Mouse (Mus musculus) erythroid progenitor cell, adult 5-6 weeks (primary cell): ENCODE measurements around the gene Auts2. TPM values are rescaled to one million over a fixed set of nuclear protein-coding genes. Genes with fewer than 3 reads are reported as not detected.

Experiments used
- ATAC-seq: replicated peaks from 2 replicates; pipeline ENCODE4 v1.8.0; 2016; ENCODE audit warnings: moderate number of reproducible peaks, mild to moderate bottlenecking, moderate TSS enrichment, inconsistent platforms; ENCODE audit not compliant: poor library complexity, low FRiP score, severe bottlenecking
- total RNA-seq, 2 experiments: library from RNA; stranded (forward) in 1 of 2; stranded (reverse) in 1 of 2; fragments of 150-400 nt in 1 of 2; fragments of 186-747, 209-891 nt in 1 of 2; gene quantifications; 2 replicates each; pipeline versions ENCODE4 v1.2.3 to v1.2.4; 2015 to 2017; ENCODE audit warnings: low replicate concordance in 2 of 2

The Auts2 gene
- total RNA-seq, 2 experiments from 2014 or later, result not detected

- ATAC-seq, result no peak
Observed at GRCm38 (mm10) chr5:131679523-131679922, 863.6 kb downstream of the Auts2 start.

DNA sequence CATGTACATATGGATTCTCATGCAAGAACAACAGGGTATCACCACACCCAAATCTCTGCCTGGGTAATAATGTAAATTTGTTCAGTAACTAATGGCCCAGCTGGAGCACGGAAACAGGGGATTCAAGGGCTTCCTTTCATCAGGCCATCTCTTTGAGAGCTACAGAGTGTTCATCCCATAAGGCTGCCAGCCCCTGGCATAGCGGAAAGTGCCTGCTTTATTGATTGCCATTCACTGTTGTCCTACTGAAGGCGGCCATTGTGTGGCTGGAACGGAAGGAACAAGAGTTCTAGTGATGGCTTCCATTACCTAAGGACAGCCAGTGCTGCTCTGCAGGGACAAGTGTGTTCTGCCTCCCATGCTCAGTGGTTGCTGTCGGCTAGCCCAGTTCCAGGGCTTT lies 865.6 kb downstream of the Auts2 start:
- no peak for ATAC-seq

- no peak for ATAC-seq
Observed at GRCm38 (mm10) chr5:131673696-131674095, 869.4 kb downstream of the Auts2 start.

- ATAC-seq, result no peak
Observed at GRCm38 (mm10) chr5:131665068-131665467, 878.1 kb downstream of the Auts2 start.

DNA sequence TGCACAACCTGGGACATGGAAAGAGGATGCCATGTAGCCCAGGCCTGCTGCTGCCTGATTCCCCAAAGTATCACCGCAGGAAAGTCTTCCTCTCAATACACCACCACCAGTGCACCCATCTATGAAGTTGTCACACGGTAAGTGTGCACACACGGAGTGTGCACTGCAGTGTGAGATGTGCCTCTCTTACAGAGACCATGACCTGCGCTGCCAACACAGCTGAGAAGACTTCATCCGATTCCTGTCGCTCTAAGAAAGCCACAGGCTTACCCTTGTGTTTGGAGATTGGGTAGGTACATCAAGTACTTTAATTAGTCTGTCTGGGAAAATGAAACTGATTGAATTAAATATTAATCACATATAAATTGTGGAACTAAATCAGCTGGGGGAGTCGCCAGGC lies 878.5 kb downstream of the Auts2 start:
- ATAC-seq, result no peak

DNA sequence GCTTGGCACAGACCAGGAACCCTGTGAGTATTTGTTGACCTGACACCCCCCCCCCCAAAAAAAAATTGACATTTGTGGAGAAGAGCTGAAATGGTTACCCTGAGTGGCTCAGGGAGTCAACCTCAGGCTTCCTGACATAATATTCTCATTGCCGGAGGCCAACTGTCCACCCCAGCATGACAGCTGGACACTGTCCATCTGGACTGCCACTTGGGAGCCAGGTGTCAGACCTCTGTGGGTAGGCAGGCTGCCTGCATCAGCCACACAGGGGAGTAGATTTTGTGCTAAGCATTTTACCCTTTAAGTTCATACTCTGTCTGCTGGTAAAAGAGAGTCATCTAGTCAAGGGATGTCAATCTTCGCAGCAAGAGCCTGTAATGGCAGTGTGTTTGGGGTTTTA lies 880.5 kb downstream of the Auts2 start:
- ATAC-seq, result no peak

- ATAC-seq, result no peak
Observed at GRCm38 (mm10) chr5:131658822-131659515, 884.2 kb downstream of the Auts2 start.

- ATAC-seq, result no peak
Observed at GRCm38 (mm10) chr5:131654206-131654605, 888.9 kb downstream of the Auts2 start.

DNA sequence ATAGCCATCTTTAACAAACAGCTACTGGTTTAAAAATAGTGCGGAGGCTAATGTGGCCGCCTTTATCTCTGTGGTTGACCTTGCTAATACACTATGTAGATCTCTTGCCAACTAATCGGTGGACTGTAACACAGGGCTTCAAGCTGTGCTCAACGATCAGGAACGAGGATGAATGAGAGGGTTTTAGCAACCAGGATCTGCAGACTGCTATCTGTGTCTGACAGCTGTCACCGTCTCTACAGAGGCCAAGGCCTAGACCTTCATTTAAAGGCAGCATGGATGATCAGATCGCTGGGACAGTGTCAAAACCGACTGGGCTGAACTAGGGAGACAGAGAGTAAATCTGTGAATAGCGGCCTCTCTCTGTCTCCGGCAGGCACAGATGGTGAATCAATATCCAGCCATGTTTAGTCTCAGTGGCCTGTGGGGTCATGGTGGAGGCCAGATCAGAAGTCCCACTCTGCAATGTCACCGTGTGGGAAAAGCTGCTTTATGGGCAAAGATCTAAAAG lies 892.7 kb downstream of the Auts2 start:
- ATAC-seq, result no peak

DNA sequence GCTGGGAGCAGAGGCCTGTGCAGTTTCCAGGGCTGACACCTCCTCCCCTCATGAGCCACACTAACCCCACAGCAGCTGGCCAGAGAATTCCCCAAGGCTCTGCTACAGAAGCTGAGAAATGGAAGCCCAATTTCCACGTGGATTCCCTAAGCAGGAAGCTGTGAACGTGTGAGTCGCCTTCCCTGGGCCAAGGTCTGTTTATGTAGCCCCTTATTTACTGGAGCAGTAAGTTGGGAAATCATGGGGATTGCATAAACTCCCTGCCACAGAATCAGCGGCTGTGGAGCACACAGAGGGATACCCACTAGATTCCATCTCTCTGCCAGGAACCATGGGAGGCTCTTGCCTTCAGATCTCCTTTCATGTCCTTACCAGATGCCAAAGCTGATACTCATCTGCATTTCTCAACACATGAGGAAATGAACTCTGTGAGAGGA lies 895.4 kb downstream of the Auts2 start:
- no peak for ATAC-seq

DNA sequence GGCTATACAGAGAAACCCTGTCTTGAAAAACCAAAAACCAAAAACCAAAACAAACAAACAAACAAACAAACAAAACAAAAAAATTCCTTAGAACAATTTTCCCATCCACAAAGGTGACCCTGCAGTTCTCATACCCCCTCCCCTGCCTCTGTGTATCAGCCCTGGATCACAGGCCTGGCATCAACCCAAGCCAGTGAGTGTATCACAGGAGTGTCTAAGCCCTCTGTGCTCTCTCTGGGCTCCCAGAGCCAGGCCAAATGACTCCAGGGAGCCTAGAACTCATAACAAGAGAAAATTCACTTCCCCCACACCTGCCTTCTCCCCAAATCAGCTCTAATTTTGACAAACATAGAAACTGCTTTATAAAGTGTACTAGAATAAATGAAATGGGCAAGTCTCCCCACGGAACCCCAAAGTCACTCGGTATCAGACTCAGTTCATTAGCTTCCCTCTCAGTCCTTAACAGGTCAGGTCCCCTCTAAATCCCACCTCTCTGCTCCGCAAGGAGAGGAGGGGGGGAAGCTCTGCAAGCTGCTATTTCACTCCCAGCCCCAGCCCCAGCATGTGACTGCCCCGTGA lies 896.0 kb downstream of the Auts2 start:
- no peak for ATAC-seq

DNA sequence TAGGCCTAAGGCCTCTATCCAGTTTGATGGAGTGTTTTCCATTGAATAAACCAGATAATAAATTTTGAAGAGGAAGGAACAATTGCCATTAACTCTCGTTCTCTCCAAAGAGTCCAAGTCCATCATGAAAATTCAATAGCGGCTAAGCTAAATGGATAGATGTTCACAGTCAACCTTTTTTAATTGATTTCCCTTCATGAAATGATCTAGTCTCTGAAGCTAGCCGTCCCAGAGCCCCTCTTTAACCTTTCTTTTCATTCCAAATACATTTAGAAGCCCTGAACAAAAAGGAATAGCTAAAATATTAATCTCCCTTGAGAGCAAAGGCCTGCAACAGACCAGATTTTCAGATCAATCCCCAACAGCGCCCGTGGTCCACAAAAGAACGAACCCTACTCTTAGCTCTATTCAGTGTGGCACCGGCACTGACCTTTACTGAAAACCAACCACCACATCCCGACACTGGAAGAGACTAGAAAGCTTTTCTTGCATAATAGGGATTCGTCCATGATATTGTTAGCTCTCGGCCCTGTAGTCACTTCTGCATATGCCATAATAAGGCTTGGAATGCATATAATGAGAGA lies 896.9 kb downstream of the Auts2 start:
- ATAC-seq, result no peak

DNA sequence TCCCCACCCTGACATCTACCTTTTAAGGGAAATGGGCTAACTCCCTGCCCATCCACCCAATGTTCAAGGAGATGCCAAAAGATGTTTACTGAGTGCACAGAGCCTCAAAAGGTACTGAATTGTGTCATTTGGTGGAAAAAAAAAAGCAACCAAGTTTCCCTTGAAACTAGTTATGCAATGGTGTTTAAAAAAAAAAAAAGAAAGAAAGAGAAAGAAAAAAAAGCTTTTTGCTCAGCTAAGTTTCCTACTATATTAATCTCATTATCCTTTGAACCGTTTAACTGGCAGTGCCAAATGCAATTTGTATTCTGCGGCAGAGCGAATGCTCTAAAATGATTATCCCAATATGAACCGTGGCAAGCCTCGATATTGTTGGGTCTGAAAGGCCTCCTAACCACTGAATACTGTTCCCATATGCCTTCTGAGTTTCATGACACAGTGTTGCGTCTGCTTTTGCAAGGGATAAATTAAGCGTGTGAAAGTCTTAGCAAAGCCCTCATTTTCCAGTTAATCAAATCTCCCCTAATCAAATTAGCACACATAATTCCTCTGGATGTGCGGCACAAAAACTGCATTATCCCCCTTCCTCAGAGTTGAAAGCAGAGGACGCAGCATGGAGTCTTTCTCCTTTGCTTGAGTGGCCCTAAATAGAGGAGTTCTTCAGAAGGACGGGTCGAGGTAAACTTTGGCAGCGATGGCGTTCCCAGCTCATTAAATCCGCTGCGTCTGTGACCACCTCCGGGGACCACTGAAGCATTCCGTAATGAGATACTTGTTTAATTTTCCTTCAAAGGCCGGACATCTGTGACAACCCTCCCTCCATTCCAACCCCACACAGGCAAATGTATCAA lies 897.6 kb downstream of the Auts2 start:
- no peak for ATAC-seq

- ATAC-seq, result no peak
Observed at GRCm38 (mm10) chr5:131644331-131644730, 898.8 kb downstream of the Auts2 start.

DNA sequence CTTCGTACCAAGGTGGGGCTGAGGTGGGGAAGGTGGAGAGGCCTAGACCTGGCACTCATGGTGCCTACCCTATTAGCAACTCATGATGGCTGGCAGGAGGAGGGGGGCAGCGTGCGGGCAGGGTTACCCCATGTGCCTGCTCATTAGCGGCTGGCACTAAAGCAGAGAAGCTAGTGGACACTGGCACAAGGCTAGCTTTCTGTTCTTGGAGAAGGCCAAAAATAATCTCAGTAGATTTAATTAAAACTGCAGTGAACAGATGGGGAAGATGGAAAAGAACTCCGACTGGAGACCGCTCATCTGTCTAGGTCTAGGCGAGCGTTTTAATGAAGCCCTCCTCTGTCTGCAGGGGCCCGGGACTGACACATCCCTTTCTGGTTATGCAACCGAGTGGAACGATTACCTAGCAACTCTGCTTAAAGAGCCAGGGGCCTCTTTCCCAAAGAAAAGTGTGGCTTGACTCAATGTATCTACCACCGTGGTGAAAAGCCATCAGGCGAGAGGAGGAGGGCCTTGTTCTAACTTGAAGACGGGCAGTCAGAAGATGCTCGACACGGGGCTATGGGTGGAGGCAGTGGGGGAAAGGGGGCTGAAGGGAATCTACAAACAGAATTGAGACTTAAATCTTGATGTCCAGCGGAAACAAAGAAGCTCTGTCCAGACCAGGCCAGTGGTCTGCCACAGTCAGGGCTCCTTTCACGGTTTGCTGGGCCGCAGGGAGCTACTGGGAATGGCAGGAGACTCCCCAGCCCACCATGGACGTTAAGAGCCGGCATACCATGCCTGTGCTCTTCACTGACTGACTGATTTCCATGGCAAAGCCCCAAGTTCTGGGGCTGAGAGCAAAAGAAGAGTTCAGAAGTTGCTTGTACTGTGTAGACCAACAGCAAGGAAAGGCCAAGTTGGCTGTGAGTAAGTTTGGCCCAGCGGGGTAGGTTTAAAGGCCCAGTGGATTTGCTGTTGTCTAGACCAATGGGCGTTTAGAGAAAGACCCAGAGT lies 899.7 kb downstream of the Auts2 start:
- no peak for ATAC-seq

- no peak for ATAC-seq
Observed at GRCm38 (mm10) chr5:131642752-131643151, 900.4 kb downstream of the Auts2 start.

- no peak for ATAC-seq
Observed at GRCm38 (mm10) chr5:131636431-131636830, 906.7 kb downstream of the Auts2 start.

- no peak for ATAC-seq
Observed at GRCm38 (mm10) chr5:131634731-131635130, 908.4 kb downstream of the Auts2 start.

DNA sequence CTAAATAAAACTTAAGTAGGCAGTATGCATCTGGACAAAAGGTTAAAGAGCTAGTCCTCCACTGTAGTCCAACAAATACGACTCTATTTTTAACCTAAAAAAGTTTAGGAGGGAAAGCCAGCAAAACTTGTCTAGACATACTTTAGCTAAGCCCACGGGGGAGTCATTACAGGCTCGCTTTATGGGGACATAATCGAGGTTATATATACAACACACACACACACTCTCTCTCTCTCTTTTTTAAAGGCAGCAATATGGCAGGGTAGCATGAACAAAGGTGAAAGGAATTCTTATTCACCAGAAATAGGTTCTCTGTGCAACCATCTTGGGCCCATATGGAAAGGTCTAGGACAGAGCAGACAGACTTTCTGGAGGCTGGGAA lies 911.2 kb downstream of the Auts2 start:
- no peak for ATAC-seq
